Mouse (Mus musculus): ENCODE measurements at regions not wholly inside any gene's neighbourhood (a gene's known extent, or its start where the extent isn't known, plus 50 kb on each side); places are given as distances from the start of the nearest gene placed in this dataset.

DNA sequence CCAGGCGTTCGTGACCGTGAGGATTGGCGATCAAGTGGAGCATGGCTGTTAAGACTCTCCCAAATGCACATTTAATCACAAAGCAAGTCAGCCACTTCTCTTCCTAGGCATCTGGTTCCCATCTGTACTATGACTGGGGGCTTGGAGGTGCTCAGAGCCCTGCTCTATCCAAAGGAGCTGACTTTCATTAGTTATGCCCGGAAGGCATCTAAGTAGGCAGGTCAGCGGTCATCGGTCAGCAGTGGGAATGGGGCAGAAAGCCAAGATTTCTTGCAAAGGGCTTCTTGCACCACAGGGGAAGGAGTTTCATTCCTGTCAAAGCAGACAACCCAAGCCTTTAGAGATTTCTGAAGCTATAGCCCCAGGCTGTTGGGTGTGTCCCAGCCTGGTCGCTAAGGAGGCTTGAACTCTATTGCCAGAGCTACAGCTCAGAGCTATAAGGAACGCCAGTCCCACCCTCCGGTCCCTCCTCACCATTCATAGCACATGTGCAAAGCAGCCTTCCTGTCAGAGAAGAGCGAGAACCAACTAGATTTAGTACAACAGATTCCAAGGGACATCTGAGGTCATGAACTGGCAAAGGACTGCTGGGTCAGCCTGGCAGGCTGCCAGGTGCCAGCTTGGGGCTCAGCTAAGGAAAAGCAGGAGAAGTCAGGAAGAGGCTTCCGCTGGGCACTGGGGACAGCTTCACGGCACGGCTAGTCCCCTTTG, 175.6 kb downstream of the Fam43a start:
- DNase-seq (ENCODE audit: low spot score) = no peak

DNA sequence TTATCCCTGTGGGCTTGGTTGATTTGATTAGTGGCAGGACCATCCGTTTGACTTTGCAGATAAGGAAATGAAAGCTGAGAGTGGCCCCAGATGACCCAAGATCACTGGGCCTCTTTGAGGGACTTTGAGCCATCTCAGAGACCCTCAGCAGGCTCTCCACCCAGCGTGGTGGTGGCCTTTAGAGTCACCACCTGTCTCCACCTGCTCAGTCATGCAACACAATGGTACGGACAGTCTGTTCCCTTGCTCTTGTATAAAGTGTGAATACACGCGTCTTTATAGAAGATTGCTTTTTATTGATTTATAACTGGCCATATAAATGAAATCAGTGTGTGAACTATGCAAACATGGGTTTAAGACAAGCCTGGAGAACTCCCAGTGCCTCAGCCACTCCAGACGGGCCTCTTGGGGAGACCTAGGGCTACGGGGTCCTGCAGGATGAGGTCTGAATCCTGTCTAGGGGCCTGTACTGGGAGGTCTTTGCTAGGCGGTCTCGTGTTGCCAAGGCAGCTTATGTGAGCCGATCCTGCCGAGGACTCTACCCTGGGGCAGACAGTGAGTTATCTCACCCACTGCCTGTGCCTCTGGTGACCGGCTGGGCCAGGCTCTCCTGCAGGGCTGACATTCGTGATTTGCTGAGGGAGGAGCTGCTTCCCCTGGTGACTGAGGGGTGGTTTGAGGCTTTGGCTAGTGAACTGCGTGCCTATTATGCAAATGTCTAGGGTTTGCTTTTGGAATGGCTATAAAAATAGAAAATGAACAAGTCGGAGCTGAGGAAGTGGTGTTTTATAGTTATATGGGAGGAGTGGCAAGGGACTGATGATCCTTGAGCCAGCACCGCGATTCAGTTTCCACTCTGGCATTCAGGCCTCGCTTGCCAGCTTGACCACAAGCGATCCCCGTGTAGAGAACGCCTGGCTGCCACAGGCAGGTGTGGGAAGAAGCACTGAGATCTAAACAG, 176.5 kb downstream of the Fam43a start:
- no peak for DNase-seq (ENCODE audit: low spot score)

DNA sequence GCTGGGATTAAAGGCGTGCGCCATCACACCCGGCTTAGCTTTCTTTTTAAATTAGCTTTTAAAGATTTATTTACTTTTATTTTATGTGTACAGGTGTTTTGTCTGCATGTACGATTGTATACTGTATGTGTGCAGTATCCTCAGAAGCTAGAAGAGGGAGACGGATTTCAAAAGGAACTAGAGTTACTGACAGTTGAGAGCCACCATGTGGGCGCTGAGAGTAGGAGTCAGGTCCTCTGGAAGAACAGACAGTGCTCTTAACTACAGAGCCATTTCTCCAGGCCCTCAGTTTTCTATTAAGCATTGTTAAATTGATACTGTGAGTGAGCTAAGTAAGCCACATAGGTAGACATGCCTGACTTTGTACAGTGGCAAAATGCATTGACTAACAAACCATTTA, 177.9 kb downstream of the Fam43a start:
- DNase-seq (ENCODE audit: low spot score) = no peak

DNA sequence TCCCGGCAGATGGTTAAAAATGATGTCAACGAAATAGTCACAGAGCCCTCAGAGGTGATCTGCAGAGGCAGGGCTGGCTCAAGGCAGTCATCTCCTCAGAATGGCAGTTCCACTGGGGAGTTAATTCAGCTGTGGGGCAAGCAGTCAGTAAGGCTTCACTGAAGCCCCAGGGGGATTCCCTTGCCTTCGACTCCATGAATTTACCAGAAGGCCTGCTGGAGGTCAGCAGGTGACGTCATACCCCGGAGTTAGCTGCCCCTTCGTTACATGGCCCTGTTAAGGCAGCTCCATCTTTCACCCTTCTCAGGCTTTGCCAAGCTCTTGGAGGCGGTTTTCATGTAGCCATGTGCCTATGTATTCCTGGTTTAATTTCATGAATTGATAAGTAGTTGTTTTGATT, 178.6 kb downstream of the Fam43a start:
- DNase-seq (ENCODE audit: low spot score) = no peak

DNA sequence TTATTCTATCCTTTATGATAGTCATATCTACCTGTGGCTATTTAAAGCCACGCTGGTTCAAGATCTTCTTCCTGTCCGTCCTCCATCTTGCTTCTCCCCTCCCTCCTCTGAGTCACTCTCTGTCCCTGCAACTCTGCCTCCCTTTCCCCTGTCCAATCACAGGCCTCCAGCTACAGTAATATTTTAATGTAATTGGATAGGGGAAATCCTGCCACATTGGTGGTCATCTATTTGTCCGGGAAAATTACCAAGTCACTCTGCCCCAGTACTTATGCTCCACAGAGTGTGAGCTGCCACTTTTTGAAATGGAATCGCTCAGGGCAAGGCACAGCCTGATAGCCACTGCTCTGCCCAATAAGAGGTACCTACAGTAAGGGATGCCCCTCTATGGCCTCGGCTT, 179.4 kb downstream of the Fam43a start:
- no peak for DNase-seq (ENCODE audit: low spot score)

DNA sequence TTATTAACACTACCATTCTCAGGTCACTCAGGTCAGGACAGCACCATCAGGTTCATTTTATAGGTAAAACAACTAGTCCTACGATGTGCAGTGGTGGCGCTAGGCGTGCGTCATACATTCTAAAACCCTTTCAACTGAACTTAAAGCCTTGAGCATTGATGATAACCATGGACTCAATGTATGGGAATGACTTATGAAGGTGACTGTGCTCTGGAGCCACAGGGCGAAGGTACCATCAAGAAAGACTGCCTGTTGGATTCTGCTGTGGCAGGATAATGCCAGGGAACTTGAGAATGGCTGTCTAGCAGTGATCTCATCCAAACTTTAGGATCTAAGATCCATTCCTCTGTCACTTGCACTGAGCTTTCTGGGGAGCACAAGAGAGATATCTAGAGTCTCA, 184.7 kb downstream of the Fam43a start:
- no peak for DNase-seq (ENCODE audit: low spot score)

DNA sequence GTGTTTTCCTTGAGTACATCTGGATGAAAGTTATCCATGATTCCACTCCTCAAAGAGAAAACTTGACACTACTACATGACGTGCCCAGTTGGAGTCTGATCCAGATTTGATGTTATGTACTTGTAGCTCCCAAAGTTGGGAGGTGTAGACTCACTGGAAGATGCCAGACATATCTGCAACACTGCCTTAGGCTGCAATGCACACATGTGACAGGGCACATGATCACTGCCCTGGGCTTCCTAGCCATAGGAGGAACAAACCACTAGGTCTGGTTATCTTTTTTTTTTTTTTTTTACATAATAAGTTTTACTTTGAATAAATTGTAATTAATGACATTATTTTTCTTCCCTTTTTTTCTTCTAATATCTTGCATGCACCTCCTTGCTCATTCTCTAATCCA, 185.4 kb downstream of the Fam43a start:
- no peak for DNase-seq (ENCODE audit: low spot score)

DNA sequence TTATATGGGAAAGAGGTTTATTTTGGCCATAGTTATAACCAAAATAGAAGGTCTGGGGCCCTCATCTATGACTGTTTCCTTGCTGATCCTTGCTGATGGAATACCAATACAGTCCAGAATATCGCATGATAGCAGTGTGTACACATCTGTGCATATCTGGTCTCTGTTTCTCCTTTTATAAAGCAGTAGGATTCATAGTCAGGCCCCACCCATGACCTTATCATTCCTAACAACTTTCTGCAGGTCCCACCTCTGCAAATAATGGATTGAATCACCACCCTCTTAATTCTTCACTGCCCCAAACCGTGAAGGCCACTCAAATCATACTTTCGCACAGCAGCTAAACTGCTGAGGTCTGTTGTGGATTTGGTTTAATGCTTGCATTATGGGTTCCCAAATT, 186.5 kb downstream of the Fam43a start:
- no peak for DNase-seq (ENCODE audit: low spot score)

DNA sequence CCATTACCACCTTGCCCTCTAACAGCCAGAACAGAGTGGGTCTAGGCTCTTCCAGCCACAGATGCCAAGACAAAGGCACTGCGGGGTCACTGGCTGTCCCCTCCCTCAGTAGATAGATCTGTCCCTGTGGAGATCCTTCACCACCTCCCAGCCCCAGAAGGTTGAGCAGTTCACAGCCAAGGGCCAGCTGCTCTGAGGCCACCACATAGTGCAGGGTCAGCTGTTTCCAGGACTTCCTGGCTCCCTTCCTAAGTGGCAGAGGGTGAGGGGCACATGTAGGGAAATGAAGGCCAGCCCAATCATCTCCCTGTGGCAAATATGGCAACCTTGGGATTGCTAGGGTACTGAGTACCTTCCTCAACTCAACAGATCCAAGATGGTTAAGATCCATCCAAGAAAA, 187.8 kb downstream of the Fam43a start:
- no peak for DNase-seq (ENCODE audit: low spot score)

DNA sequence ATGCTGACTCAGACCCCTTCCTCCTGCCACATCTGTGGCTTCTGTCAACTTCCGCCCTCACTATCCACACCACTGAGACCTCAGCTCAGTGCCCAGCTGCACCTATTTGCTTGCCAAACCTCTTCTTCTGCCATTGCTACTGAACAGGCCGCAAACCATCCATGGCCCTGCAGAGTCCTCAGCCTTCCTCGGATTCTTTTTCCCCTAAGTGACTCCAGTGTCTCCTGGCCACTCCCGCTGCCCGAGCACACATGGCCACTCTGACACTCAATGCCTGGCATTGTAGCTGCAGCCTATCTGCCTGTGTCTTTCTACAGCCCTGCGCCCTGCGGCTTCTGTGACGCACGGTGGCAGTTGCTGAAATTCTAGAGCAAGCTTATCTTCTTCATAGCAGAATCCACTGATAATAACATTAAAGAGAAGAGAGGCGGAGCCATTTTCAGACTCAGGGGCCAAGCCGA, 188.8 kb downstream of the Fam43a start:
- DNase-seq (ENCODE audit: low spot score) = no peak

DNA sequence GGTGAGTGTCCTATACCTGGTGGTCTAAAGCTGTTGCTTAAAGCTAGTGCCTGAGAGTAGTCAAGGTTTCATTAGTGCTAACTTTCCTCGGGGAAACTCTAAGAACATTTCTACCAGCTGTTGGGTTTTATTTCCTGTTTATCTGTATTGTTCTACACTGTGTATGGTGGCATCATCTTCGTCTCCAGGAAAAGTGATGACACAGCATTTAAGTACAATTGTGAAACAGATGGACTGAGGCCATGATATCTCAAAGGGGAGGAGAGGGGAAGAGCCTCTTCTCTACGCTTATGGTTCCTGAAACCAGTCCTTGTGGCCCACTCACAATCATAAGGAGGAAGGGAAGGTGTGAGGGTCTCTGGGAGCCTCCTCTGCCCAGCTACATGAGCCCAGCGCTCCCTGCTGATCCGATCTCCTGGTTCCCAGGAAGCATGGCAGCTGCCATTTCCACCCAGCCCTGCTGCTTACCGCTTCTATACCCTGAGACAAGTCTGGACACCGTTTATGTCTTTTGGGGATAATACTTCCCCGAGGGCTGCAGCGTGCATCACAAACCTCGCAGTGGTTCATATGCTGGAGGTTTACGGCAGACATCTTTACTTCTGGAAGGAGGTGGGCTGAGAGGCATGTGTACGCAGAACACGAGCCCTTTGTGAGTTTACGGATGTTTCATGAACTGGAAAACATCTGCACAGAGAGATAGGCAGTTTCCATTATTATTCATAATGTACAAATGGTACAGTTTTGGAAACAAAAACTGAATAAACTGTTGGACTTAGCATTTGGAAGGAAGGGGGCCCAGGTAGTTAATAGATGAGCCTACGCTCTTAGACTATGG, 189.6 kb downstream of the Fam43a start:
- DNase-seq (ENCODE audit: low spot score) = no peak

DNA sequence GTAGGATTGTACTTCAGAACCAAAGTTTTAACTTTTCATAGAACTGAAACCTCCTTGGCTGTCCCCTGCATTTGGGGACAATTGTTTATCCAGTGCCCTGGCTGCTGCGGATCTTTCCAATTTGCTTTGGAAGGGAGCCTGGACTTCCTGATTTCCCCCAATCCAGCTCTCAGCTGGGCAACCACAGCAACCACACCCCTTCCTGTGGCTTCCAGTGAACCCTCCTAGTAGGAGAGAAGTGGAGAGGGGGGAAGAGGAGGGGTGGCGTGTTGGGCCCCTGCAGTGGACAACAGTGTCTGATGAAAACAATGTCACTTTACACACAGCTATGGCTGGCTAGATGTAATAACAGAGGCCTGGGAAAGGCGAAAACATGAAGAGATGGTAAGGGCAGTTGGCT, 190.5 kb downstream of the Fam43a start:
- no peak for DNase-seq (ENCODE audit: low spot score)

DNA sequence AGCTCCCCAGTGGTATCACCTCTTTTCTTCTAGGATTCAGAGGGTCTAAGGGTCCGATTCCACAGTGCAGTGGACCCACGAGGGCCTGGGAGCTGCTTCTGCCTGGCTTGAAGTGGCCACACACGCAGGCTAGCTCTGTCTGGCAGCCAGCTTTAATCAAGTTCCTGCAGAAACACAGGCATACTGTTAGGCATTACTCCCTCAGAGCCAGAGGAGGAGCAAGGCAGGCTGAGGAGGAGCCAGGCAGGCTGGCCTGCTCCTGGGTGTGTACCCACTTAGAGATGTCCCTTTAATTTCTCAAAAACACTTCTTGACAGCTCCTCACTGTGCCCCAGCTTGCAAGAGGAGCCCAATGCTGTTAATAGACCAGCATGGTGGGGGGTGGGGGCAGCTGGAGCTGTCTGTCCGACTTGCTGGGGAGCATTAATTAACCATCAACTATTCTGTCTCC, 191.1 kb downstream of the Fam43a start:
- no peak for DNase-seq (ENCODE audit: low spot score)

DNA sequence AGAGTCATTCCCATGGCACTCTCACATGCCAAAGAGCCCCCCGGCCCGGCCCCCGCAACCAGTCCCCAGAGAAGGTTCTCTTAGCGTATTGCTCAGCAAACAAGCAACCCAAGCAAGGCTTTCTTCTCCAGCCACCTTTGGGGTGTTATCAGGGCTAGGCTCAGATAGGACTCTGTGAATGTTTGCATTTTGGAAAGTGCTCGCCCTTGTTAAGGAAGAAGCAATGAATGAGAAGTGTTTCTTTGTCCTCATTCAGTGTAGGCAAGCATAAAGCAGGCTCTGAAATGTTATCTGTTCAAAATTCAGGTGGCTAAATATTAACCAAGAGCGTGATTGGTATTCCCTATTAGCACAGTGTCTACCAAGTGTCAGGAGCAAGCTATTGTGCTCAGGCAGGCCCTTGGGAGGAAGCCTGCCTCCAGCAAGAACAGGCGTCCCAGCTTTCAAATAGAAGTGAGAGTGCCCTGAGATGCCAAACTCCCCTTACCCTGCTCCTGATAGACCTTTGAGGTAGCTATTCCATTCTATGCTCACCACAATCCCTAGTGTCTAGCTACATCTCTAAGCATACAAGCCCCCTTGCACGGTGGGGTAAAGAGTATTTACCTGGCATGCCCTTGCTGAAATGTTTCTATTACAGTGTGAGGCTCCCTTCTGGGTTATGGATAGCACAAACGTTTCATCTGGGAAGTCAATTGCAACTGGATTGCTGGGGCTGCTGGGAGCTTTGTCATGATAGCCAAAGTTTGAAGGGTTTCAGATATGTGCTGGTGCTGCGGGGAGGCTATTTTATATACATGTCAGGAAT, 191.7 kb downstream of the Fam43a start:
- no peak for DNase-seq (ENCODE audit: low spot score)

DNA sequence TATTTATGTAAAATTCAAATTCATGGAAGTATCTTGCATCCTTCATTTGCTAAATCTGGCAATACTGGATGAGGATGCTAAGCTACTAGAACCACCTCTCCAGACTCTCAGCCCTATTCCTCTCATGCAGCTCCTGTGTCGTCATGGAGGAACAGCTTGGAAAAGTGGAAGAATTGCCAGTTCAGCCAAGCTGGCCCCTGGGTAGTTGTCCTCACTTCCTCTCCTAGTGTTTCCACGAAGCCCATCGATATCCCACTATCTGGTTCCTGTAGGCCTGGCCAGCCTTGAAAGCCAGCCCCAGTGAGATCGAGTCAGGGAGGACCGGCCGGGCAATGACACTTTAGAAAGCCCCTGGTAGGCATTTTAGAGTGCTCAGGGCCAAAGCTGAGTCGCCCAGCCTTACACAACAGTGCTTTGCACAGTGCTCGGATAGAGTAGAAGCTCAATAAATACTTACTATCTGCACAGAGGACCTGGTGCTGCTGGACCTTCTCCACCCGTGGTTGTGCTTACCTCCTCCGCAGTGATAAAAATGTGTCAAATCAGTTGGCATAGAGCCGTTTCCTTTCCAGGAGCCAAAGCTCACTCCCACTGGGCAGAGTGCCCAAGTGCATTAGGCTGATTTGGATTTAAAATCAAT, 193.3 kb downstream of the Fam43a start:
- no peak for DNase-seq (ENCODE audit: low spot score)

DNA sequence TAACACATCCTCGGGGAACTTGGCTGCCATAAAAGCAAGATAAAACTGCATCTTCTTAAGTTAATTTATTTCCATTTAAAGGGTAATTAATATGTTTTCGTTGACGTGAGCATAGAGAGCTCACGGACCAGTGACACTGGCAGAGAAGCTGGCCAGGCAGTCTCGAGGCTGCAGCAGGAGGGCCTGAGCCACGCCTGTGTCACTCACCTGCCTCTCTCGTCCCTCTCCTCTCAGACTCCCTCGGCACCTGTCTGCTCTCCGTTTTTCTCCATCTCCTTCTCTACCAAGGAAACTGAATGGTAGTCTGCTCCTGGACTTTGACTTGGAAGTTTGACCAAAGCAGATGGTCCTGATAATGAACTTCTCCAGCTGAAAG, 193.8 kb downstream of the Fam43a start:
- DNase-seq (ENCODE audit: low spot score) = no peak

DNA sequence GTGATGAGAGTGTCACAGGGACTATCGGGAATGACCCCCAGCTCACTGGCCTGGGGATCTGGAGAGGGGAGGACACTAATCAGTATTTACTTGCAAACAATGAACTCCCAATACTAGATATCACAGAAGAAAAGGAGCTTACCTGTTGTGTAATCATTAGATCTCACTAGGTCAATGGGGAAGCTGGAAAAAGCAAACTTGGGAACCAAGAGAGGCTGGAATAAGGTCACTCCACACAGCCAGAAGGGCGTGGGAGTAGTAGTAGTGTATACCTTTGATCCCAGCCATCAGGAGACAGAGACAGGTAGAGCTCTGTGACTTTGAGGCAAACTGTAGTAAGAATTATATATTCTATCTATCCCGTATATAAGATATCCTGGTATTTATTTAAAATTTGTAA, 194.3 kb downstream of the Fam43a start:
- no peak for DNase-seq (ENCODE audit: low spot score)

DNA sequence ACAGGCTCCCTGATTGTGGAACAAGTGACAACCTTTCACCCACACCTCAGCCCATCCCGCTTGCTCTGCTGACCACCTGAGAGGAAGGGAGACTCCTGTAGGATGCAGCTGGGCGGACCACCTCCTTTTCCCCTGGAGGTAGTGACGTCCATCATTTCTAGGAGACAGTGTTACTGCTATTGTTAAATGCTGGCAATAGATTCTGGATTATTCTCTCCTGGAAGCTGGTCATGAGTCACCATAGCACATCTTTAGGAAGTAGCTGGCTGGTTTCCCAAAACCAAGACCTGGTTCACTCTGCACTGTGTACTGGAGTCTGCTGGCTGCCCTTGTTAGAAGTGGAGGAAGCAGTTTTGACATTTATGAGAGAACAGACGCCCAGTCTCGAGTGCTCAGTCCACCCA, 196.0 kb downstream of the Fam43a start:
- DNase-seq (ENCODE audit: low spot score) = no peak

DNA sequence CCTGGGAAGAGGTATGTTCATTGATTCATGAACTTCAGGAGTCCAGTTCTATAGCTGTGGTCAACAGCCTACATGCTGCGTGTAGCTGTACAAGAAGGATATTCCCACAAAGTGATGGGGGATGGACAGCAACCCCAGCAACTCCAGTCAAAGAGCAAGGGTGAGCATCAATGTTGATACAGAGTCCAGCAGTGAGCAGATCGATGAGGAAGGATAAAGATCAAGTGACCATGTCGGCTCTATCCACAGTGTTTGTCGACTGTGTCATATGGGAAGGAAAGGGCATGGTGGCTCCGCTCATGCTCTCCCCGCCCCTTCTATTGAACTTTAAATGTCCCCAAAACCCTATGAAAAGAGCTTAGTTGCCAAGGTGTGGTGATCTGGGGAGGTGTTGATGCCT, 196.6 kb downstream of the Fam43a start:
- DNase-seq (ENCODE audit: low spot score) = no peak

DNA sequence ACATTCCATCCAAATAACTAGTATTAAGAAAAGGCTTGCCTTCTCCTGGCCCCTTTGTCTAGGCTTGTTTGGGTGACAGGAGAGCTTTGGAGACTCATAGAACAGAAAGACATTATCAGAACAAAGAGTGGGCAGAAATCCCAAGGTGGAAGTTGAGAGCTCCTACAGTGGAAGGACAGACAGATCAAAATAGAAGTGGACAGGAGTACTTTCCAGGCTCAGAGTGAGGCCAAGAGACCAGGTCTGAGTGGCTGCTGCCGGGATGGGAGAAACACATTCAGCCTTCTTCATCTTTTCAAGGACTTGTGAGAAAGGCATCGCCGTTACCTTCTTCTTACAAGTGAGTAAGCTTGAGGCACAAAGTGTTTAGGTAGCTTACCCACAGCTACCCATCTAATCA, 197.5 kb downstream of the Fam43a start:
- DNase-seq (ENCODE audit: low spot score) = no peak

DNA sequence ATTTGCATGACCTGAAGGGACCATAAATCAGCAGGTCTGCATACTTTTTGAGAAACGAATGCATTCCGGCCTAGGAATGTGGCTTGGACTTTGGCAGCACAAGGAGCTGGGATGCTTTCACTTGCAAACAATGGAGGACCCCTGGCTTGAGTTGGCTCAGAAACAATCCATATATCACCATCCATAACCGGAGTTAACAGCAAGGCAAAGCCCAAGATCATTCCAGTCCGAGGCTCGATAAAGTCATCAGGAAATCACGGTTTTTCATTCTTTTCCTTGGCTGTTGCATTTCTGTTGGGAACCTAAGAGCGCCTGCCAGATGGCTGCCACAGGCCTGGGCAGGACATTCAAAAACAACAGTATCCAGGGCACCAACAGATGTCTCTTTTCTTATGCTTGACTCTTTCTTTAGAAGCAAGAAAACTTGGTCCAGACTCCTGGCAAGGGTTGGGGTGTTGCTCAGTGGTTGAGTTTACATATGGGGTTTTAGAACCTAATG, 198.5 kb downstream of the Fam43a start:
- DNase-seq (ENCODE audit: low spot score) = no peak

Data from ovary, postnatal 14 days (tissue).